8 mouse cellular contexts compared by ENCODE assay signal in the genomic region with DNA sequence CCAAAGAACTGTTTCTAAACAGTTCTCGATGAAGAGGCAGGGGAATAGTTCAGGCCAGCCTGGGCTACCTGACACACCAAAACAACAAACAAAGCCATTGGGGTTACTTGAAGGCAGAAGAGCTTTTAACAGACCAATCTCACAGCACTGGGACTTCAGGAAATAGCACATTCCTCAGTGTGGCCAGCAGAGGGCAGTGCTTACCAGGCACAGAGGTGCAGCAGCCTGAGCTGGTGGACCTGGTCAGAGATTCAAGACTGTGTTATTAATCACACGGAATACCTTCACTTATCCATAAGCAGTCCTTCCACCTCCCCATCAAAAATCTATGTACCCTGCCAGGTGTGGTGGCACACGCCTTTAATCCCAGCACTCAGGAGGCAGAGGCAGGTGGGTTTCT. TPM values are rescaled to one million over a fixed set of nuclear protein-coding genes. Genes with fewer than 3 reads are reported as not detected.
DNase-seq lines count a peak whose midpoint lies in the region; ATAC-seq and TF ChIP-seq lines count a peak whose summit lies in the region.

No protein-coding gene starts in this region.

- intact Hi-C loops in heart, postnatal 14 days (cut with DNase I): no loop called here
- intact Hi-C loops in left cerebral cortex, postnatal 14 days (cut with DNase I): loop anchor here (5.0 kb wide), 2 partner anchors 130 to 250 kb away; no protein-coding TSS in a partner anchor

- no peak overlapping the region for H3ac ChIP-seq in myocyte (ENCODE audit: control insufficient read depth, insufficient read length)

- no peak for TF ChIP-seq POLR2A in myocyte (IDR thresholded peaks at IDR 0.05; ENCODE audit: insufficient read length, low read depth)

- peak; percentile 71 for DNase-seq in hindbrain, embryonic 10.5 days (ENCODE audit: low spot score)
- peak; percentile 91 for DNase-seq in adrenal gland, postnatal 14 days
- peak; percentile 77 for DNase-seq in embryonic facial prominence, embryonic 11.5 days (ENCODE audit: low spot score)
- DNase-seq in heart, postnatal 14 days: peak; percentile 85 to 88
- DNase-seq in left cerebral cortex, postnatal 14 days (ENCODE audit: low spot score in 2 of 2): peak; percentile 72 to 80
- DNase-seq in spleen, postnatal 4 days (ENCODE audit: low spot score in 2 of 2): peak; percentile 76 to 92

- no peak overlapping the region for H3K4me2 ChIP-seq in hindbrain, embryonic 12.5 days (replicated peaks)
- H3K4me2 ChIP-seq in embryonic facial prominence, embryonic 11.5 days (ENCODE audit: low read depth, low read length): no peak overlapping the region
- H3K4me2 ChIP-seq in myocyte (ENCODE audit: low read depth): no peak overlapping the region

- 17% methylated on average over 3 of the region's 3 CpGs for WGBS in hindbrain, embryonic 10.5 days
- WGBS in hindbrain, embryonic 12.5 days: 14% methylated on average over 3 of the region's 3 CpGs
- 19% methylated on average over 3 of the region's 3 CpGs for WGBS in embryonic facial prominence, embryonic 11.5 days

- H3K36me3 ChIP-seq in hindbrain, embryonic 10.5 days: no peaks in the 10 kb centered on the region
- no peaks in the 10 kb centered on the region for H3K36me3 ChIP-seq in hindbrain, embryonic 12.5 days
- H3K36me3 ChIP-seq in embryonic facial prominence, embryonic 11.5 days (replicated peaks; ENCODE audit: control insufficient read depth, insufficient read depth, low read depth, low read length): no peaks in the 10 kb centered on the region
- H3K36me3 ChIP-seq in myocyte (ENCODE audit: control insufficient read depth, insufficient read depth): no peaks in the 10 kb centered on the region

- H3K9ac ChIP-seq in hindbrain, embryonic 12.5 days: no peak overlapping the region
- no peak overlapping the region for H3K9ac ChIP-seq in embryonic facial prominence, embryonic 11.5 days (replicated peaks; ENCODE audit: low read length)

- H3K79me2 ChIP-seq in myocyte (ENCODE audit: control insufficient read depth, insufficient read depth): no peaks in the 10 kb centered on the region

- no peak overlapping the region for H3K27ac ChIP-seq in hindbrain, embryonic 10.5 days
- no peak overlapping the region for H3K27ac ChIP-seq in hindbrain, embryonic 12.5 days
- H3K27ac ChIP-seq in embryonic facial prominence, embryonic 11.5 days (replicated peaks; ENCODE audit: low read depth, low read length): no peak overlapping the region

- H3K4me3 ChIP-seq in hindbrain, embryonic 10.5 days: no peak overlapping the region
- H3K4me3 ChIP-seq in hindbrain, embryonic 12.5 days: no peak overlapping the region
- no peak overlapping the region for H3K4me3 ChIP-seq in embryonic facial prominence, embryonic 11.5 days (ENCODE audit: low read depth, low read length)
- H3K4me3 ChIP-seq in myocyte: no peak overlapping the region

- ATAC-seq in hindbrain, embryonic 12.5 days (ENCODE audit: low FRiP score): no peak
- ATAC-seq in embryonic facial prominence, embryonic 11.5 days (replicated peaks; ENCODE audit: insufficient number of reproducible peaks, low FRiP score, low TSS enrichment, low read depth): no peak

- no peaks in the 10 kb centered on the region for H3K9me3 ChIP-seq in hindbrain, embryonic 10.5 days
- no peaks in the 10 kb centered on the region for H3K9me3 ChIP-seq in hindbrain, embryonic 12.5 days (replicated peaks)
- H3K9me3 ChIP-seq in embryonic facial prominence, embryonic 11.5 days (replicated peaks; ENCODE audit: control insufficient read depth, low read length): no peaks in the 10 kb centered on the region

- no peaks in the 10 kb centered on the region for H3K27me3 ChIP-seq in hindbrain, embryonic 10.5 days (ENCODE audit: insufficient read depth, poor library complexity, severe bottlenecking)
- no peaks in the 10 kb centered on the region; the same call in 1 of the 2 replicates for H3K27me3 ChIP-seq in hindbrain, embryonic 12.5 days
- H3K27me3 ChIP-seq in embryonic facial prominence, embryonic 11.5 days (ENCODE audit: control insufficient read depth, insufficient read depth, low read length): no peaks in the 10 kb centered on the region
- no peaks in the 10 kb centered on the region for H3K27me3 ChIP-seq in myocyte (ENCODE audit: control insufficient read depth, insufficient read depth, insufficient read length)

- H3K4me1 ChIP-seq in hindbrain, embryonic 10.5 days (replicated peaks): peaks cover 22% of the 10 kb centered on the region
- peaks cover 9% of the 10 kb centered on the region for H3K4me1 ChIP-seq in hindbrain, embryonic 12.5 days
- no peaks in the 10 kb centered on the region for H3K4me1 ChIP-seq in embryonic facial prominence, embryonic 11.5 days (ENCODE audit: control insufficient read depth, insufficient read depth, low read length)

TF ChIP-seq in myocyte, 11 proteins besides CTCF, POLR2A, EP300 and RAD21:
- TF ChIP-seq E2F4 (IDR thresholded peaks at IDR 0.05; ENCODE audit: insufficient read depth) (no peak), REST (IDR thresholded peaks at IDR 0.05; ENCODE audit: insufficient read depth, insufficient read length) (peak; percentile 30), MAX (IDR thresholded peaks at IDR 0.05; ENCODE audit: low read depth) (no peak), SRF (IDR thresholded peaks at IDR 0.05; ENCODE audit: control insufficient read depth, insufficient read length, low read depth) (no peak), MYOD1 (IDR thresholded peaks at IDR 0.05; ENCODE audit: control insufficient read depth in 1 of 3, insufficient read length in 2 of 3, low read depth in 2 of 3) (no peak), TCF3 (IDR thresholded peaks at IDR 0.05; ENCODE audit: insufficient read length, low read depth) (no peak)

RNA-seq across cellular contexts. Expression of a gene that starts 5.3 kb away (rescaled TPM):
- polyA plus RNA-seq in hindbrain, embryonic 10.5 days (2016; fragmentation: Nextera tagmentation; extraction: Ambion mirVana): 59.9 and 65.8 TPM in 2 replicates
- 101 TPM in 2 replicates for polyA plus RNA-seq in hindbrain, embryonic 12.5 days (2016; fragmentation: Nextera tagmentation; extraction: Ambion mirVana)
- total RNA-seq in adrenal gland, postnatal 14 days (2021): 80.3 and 85.6 TPM in 2 replicates
- polyA plus RNA-seq in embryonic facial prominence, embryonic 11.5 days (2014; fragmentation: Nextera tagmentation; extraction: Ambion mirVana): 57.6 and 61.0 TPM in 2 replicates
- 10 to 100 TPM; 44.6 to 47.8 TPM for total RNA-seq in heart, postnatal 14 days (2021)
- total RNA-seq in left cerebral cortex, postnatal 14 days (2021): 100 to 1,000 TPM; 143 to 147 TPM
- polyA plus RNA-seq in myocyte (2012; fragmentation: generic; extraction: Trizol): 68.0 TPM

RNA-seq across cellular contexts. Expression of a gene that starts 7.6 kb away (rescaled TPM):
- 20.3 and 22.8 TPM in 2 replicates for polyA plus RNA-seq in hindbrain, embryonic 10.5 days (2016; fragmentation: Nextera tagmentation; extraction: Ambion mirVana)
- polyA plus RNA-seq in hindbrain, embryonic 12.5 days (2016; fragmentation: Nextera tagmentation; extraction: Ambion mirVana): 25.9 and 27.4 TPM in 2 replicates
- 82.3 and 90.7 TPM in 2 replicates for total RNA-seq in adrenal gland, postnatal 14 days (2021)
- polyA plus RNA-seq in embryonic facial prominence, embryonic 11.5 days (2014; fragmentation: Nextera tagmentation; extraction: Ambion mirVana): 13.8 and 16.6 TPM in 2 replicates
- 10 to 100 TPM; 55.1 to 56.3 TPM for total RNA-seq in heart, postnatal 14 days (2021)
- 10 to 100 TPM; 59.1 to 66.7 TPM for total RNA-seq in left cerebral cortex, postnatal 14 days (2021)
- 20.6 TPM for polyA plus RNA-seq in myocyte (2012; fragmentation: generic; extraction: Trizol)

RNA-seq across cellular contexts. Expression of a gene that starts 45.4 kb away (rescaled TPM):
- polyA plus RNA-seq in hindbrain, embryonic 10.5 days (2016; fragmentation: Nextera tagmentation; extraction: Ambion mirVana): 13.7 and 18.7 TPM in 2 replicates
- polyA plus RNA-seq in hindbrain, embryonic 12.5 days (2016; fragmentation: Nextera tagmentation; extraction: Ambion mirVana): 27.1 and 30.5 TPM in 2 replicates
- 12.1 and 12.6 TPM in 2 replicates for total RNA-seq in adrenal gland, postnatal 14 days (2021)
- polyA plus RNA-seq in embryonic facial prominence, embryonic 11.5 days (2014; fragmentation: Nextera tagmentation; extraction: Ambion mirVana): 4.8 and 7.6 TPM in 2 replicates
- 1 to 10 TPM; 4.5 to 4.9 TPM for total RNA-seq in heart, postnatal 14 days (2021)
- 10 to 100 TPM; 52.8 to 55.3 TPM for total RNA-seq in left cerebral cortex, postnatal 14 days (2021)
- polyA plus RNA-seq in myocyte (2012; fragmentation: generic; extraction: Trizol): 1.9 TPM

RNA-seq across cellular contexts. Expression of a gene that starts 45.6 kb away (rescaled TPM):
- polyA plus RNA-seq in hindbrain, embryonic 10.5 days (2016; fragmentation: Nextera tagmentation; extraction: Ambion mirVana): 68.8 and 77.2 TPM in 2 replicates
- polyA plus RNA-seq in hindbrain, embryonic 12.5 days (2016; fragmentation: Nextera tagmentation; extraction: Ambion mirVana): 56.5 and 62.9 TPM in 2 replicates
- 12.8 and 24.1 TPM in 2 replicates for total RNA-seq in adrenal gland, postnatal 14 days (2021)
- polyA plus RNA-seq in embryonic facial prominence, embryonic 11.5 days (2014; fragmentation: Nextera tagmentation; extraction: Ambion mirVana): 42.3 and 45.0 TPM in 2 replicates
- total RNA-seq in heart, postnatal 14 days (2021): 10 to 100 TPM in 1 of 2 experiments, 1 to 10 TPM in 1; 7.0 to 11.4 TPM
- total RNA-seq in left cerebral cortex, postnatal 14 days (2021): 10 to 100 TPM; 15.0 to 20.2 TPM
- polyA plus RNA-seq in myocyte (2012; fragmentation: generic; extraction: Trizol): 25.1 TPM

RNA-seq across cellular contexts. Expression of a gene that starts 50.6 kb away (rescaled TPM):
- 109 and 119 TPM in 2 replicates for polyA plus RNA-seq in hindbrain, embryonic 10.5 days (2016; fragmentation: Nextera tagmentation; extraction: Ambion mirVana)
- polyA plus RNA-seq in hindbrain, embryonic 12.5 days (2016; fragmentation: Nextera tagmentation; extraction: Ambion mirVana): 65.3 and 71.8 TPM in 2 replicates
- 47.6 and 52.2 TPM in 2 replicates for total RNA-seq in adrenal gland, postnatal 14 days (2021)
- polyA plus RNA-seq in embryonic facial prominence, embryonic 11.5 days (2014; fragmentation: Nextera tagmentation; extraction: Ambion mirVana): 92.6 and 93.9 TPM in 2 replicates
- total RNA-seq in heart, postnatal 14 days (2021): 10 to 100 TPM; 27.0 to 31.6 TPM
- total RNA-seq in left cerebral cortex, postnatal 14 days (2021): 10 to 100 TPM; 42.7 to 43.6 TPM
- 93.1 TPM for polyA plus RNA-seq in myocyte (2012; fragmentation: generic; extraction: Trizol)
